Mouse (Mus musculus) ES-Bruce4 (cell line): ENCODE results near the gene Tnip1.

Experiments
- CTCF ChIP-seq: IDR thresholded peaks from one replicate; pipeline ENCODE4 v1.8.1; 2011; ENCODE audit warnings: low read depth, low read length
- POLR2A ChIP-seq: IDR thresholded peaks from one replicate; pipeline ENCODE4 v1.8.1; 2011; ENCODE audit warnings: low read length; ENCODE audit not compliant: insufficient read depth

DNA sequence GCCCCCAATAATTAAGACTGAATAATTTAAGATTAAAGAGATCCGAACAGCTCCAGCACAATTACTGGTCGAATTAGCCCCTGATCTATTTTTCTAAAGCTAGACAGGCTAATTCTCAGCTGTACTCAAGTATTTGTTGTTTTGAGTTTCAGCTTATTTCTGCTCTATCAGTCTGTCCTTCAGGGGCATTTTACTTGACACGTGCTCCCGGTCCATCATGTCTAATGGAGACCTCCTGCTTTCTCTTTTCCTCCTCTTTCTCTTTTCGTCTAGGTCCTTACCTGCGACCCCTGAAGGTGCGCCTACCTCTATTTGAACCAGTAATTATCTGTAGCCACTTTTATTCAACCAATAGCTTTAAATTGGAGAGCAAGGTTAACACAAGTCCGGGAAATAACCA is 8.0 kb downstream of the Tnip1 start:
- TF ChIP-seq CTCF (no peak), POLR2A (no peak)
